Mouse (Mus musculus): Measurements from ENCODE around the gene Olfr1436. TPM values are rescaled to one million over a fixed set of nuclear protein-coding genes. Genes with fewer than 3 reads are reported as not detected.
"Not testable (repeated sequence)": the region's sequence is repeated elsewhere in the genome, so short reads cannot be mapped to it uniquely, and the experiment has no call there.

Olfr1436 gene
- total RNA-seq (2021): not detected
- long read RNA-seq, experiment 1: 0 reads
- long read RNA-seq, experiment 2: 0 reads

GRCm38 (mm10) chr19:12299030-12299429 is at the start of gene Olfr1436:
Gene Olfr1436, minus strand, starts transcription at chr19:12299130.
- not testable (repeated sequence) for DNase-seq

- no peak for DNase-seq
Observed at GRCm38 (mm10) chr19:12335810-12336209, 36.9 kb upstream of the Olfr1436 start, which contains the start of gene Olfr1438-ps1. Gene Olfr1438-ps1, minus strand, starts transcription at chr19:12335910.

GRCm38 (mm10) chr19:12325001-12325400 is 26.1 kb upstream of the Olfr1436 start, which contains the start of gene Olfr1437:
Gene Olfr1437, minus strand, starts transcription at chr19:12325101.
- no peak for DNase-seq

- no peak for DNase-seq
Observed at GRCm38 (mm10) chr19:12292979-12293378, 6.0 kb downstream of the Olfr1436 start.

- DNase-seq: no peak
Observed at GRCm38 (mm10) chr19:12279554-12279953, 19.4 kb downstream of the Olfr1436 start, which contains the start of gene Olfr1434. Gene Olfr1434, plus strand, starts transcription at chr19:12279854.

GRCm38 (mm10) chr19:12260732-12261131 is 38.2 kb downstream of the Olfr1436 start, which contains the start of gene Olfr235:
Gene Olfr235, plus strand, starts transcription at chr19:12261032.
- no peak for DNase-seq

Other genes with a start within 250 kb of the Olfr1436 start
- not detected for gene Olfr1424, start 236.4 kb downstream of the Olfr1436 start, total RNA-seq (2021)
- not detected for gene Olfr1425, start 221.4 kb downstream of the Olfr1436 start, total RNA-seq (2021)
- gene Olfr1426, start 207.1 kb downstream of the Olfr1436 start, total RNA-seq (2021): not detected
- not detected for gene Olfr1427, start 195.8 kb downstream of the Olfr1436 start, total RNA-seq (2021)
- not detected for gene Olfr1428, start 183.2 kb downstream of the Olfr1436 start, total RNA-seq (2021)
- not detected for gene Olfr76, start 175.9 kb downstream of the Olfr1436 start, total RNA-seq (2021)
- gene Olfr1555-ps1, start 129.0 kb downstream of the Olfr1436 start, total RNA-seq (2021): not detected
- gene Olfr1431, start 98.5 kb downstream of the Olfr1436 start, total RNA-seq (2021): not detected
- gene Olfr1432, start 66.5 kb downstream of the Olfr1436 start, total RNA-seq (2021): not detected
- not detected for gene Olfr262, start 57.5 kb downstream of the Olfr1436 start, total RNA-seq (2021)
- not detected for gene Olfr235, start 38.1 kb downstream of the Olfr1436 start, total RNA-seq (2021)
- gene Olfr1434, start 19.3 kb downstream of the Olfr1436 start, total RNA-seq (2021): not detected
- gene Olfr1437, start 26.0 kb upstream of the Olfr1436 start, total RNA-seq (2021): not detected
- gene Olfr1438-ps1, start 36.8 kb upstream of the Olfr1436 start, total RNA-seq (2021): not detected
- gene Olfr1440, start 88.1 kb upstream of the Olfr1436 start, total RNA-seq (2021): not detected
- gene Olfr1441, start 118.3 kb upstream of the Olfr1436 start, total RNA-seq (2021): not detected
- not detected for gene Pfpl, start 128.8 kb upstream of the Olfr1436 start, total RNA-seq (2021)
- under 1 TPM; 0.74 to 0.88 TPM for gene Mpeg1, start 161.6 kb upstream of the Olfr1436 start, total RNA-seq (2021)
- 1 to 10 TPM; 6.2 to 6.7 TPM for gene Dtx4, start 202.3 kb upstream of the Olfr1436 start, total RNA-seq (2021)
- gene Fam111a, start 246.6 kb upstream of the Olfr1436 start, total RNA-seq (2021): 1 to 10 TPM; 2.5 to 3.9 TPM

Measured in gastrocnemius, postnatal 25 days (tissue).